Mouse (Mus musculus): ENCODE measurements around the gene Cort.

Cort gene

GRCm38 (mm10) chr4:149098571-149098970 lies 28.0 kb downstream of the Cort start:
- no peak for DNase-seq (ENCODE audit: low spot score)

- DNase-seq (ENCODE audit: low spot score) = no peak
Observed at GRCm38 (mm10) chr4:149097956-149098355, 28.6 kb downstream of the Cort start.

DNA sequence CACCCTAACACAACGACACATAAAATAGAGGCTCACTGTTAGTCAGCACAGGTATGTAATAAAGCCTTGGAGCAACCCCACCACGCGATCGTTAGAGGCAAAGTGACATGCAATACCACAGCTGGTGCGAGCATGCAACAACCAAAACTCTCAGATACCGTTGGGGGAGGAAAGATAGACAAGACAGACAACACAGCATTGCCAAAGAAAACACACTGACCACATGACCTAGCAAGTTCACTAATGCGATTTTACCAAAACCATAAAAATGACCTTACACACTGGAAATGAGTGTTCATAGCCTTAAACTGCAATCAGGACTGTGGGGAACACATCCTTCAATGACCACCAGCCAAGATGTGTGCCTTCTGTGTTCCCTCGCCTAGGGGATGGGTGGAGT lies 35.2 kb downstream of the Cort start:
- no peak for DNase-seq (ENCODE audit: low spot score)

- DNase-seq (ENCODE audit: low spot score) = no peak
Observed at GRCm38 (mm10) chr4:149085381-149085780, 41.2 kb downstream of the Cort start.

- no peak for DNase-seq (ENCODE audit: low spot score)
Observed at GRCm38 (mm10) chr4:149081528-149081927, 45.0 kb downstream of the Cort start.

DNA sequence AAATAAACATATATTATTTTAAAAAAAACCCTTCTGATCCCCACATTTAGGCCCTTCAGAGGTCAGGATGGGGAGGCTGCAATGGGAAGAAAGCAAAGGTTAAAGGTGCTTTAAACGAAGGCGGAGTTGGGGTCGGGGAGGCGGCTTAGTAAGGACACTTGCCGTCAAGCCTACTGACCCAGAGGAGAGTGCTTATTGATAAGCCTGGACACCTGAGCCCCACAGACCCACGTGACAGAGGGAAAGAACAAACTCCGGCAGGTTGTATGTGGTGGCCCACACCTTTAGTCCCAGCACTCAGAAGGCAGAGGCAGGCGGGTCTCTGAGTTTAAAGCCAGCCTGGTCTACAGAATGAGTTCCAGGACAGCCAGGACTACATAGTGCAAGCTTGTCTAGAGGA lies 46.5 kb downstream of the Cort start:
- DNase-seq (ENCODE audit: low spot score) = no peak

- no peak for DNase-seq (ENCODE audit: low spot score)
Observed at GRCm38 (mm10) chr4:149079629-149080028, 46.9 kb downstream of the Cort start.

DNA sequence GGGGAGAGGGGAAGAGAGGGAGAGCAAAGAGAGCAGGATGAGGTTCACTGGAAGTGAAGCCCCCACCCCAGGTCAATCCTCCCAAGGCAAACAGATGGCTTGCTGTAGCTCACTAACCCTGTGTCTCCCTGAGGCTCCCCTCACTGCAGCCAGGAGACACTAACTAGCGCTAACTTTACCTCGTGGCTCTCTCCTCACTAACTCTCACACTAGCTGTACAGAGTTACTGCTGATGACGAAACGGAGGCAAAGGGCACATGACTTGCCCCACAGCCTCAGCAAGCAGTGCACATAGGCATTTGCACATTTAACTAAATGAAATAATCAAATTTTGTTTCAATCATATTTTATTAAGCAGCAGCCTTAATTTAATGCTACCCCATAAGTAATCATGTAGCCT lies 48.3 kb downstream of the Cort start:
- DNase-seq (ENCODE audit: low spot score) = no peak

DNA sequence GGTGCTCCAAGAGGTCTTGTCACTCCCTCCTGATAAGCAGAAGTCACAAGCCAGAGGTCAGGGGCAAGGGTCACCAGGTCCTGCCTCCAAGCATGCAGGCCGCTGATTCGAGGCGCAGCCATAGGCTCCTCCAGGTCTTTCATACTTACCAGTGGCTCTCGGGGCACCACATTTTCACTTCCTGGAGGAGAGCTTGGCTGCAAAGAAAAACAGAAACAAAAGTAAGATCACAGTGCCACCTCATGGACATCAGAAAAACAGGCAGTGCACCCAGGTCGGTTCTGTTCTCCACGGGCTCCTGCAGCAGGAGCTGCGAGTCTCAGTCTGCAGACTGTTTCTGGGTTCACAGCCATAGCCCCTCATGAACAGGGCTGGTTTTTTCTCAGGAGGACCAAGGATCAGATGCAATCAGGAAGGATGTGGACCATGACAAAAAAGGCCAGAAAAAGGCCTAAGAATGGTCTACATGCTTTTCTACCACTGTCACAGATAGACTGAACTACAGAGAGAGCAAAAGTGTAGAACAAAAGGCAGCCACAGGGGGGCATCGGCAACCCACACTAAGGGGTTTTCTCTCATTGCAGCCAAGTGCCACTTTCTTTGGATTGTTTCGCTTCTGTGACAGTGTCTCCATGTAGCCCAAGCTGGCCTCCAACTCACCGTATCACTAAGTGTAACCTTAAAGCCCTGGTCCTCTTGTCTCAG lies 50.5 kb downstream of the Cort start:
- peak; percentile 82 for DNase-seq (ENCODE audit: low spot score)

DNA sequence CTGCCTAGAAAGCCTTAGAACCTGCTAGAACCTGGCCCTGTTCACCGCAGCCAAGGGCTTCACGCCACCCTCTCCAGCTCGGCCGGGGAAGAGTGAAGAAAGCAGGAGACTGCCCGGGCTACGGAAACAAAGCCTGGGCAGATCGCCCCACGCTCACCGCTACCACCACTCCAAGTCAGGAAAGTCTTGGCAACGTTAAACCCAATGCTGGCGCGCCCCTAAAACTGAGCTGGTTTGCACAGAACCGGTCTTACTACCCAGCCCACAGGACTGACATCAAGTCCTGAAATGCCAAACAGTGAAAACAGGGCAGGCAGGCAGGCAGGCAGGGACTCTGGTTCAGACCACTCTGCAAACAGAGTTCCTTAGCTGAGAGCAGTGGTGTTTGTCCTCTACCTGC lies 51.5 kb downstream of the Cort start:
- no peak for DNase-seq (ENCODE audit: low spot score)

All from layer of hippocampus, adult 11-12 months (tissue).